ENCODE assay signal across 24 mouse cellular contexts in the genomic region with DNA sequence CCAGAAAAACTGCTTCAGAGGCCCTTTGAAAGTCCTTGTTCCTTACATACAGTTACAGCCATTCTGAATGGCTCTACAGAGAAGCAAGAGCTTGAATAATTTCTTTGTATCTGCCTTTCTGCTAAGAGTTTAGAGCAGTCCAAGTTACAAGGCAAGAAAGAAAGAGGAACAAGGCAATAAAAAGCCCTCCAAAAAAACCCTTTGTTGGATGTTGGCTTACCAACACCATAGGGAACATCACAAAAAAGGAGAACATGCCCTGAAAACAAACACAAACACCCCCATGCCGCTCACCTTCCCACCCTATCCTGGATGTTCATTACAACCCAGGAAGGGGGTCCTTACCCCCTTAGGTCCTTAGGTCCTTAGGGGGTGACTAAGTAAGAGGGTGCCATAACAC.
DNase-seq lines count a peak whose midpoint lies in the region; ATAC-seq lines count a peak whose summit lies in the region.
"Had no signal": no experiment of that assay in that cellular context is flagged by ENCODE, and none has a peak within 500 bp of the region (broad histone marks: within the 10 kb centered on the region; RNA-seq: fewer than 3 reads in every experiment).

No protein-coding gene starts in this region.

- H3K4me3 ChIP-seq in neural tube, embryonic 15.5 days (replicated peaks), result no peak overlapping the region
- H3K4me3 ChIP-seq: embryonic facial prominence, embryonic 12.5 days; forebrain, embryonic 13.5 days; forebrain, embryonic 15.5 days had no signal

- DNase-seq in adipocyte (ENCODE audit: low spot score), result no peak
- no peak for DNase-seq in adrenal gland, postnatal 25 days
- DNase-seq: adrenal gland, adult 2 months; adrenal gland, postnatal 10 days; adrenal gland, postnatal 36 days; B cell, adult 2 months; cerebellum, adult 11-12 months; cerebellum, adult 2 months; cerebellum, adult 9-10 months; cerebellum, postnatal 10 days; cerebellum, postnatal 25 days; embryo, embryonic 11 days; forebrain, postnatal 0 days had no signal

- no peaks in the 10 kb centered on the region for H3K27me3 ChIP-seq in neural tube, embryonic 15.5 days (replicated peaks)
- H3K27me3 ChIP-seq: CH12.LX; embryonic facial prominence, embryonic 12.5 days; forebrain, embryonic 13.5 days; forebrain, embryonic 15.5 days; Patski had no signal

- no peaks in the 10 kb centered on the region for H3K4me1 ChIP-seq in neural tube, embryonic 15.5 days
- H3K4me1 ChIP-seq: embryonic facial prominence, embryonic 12.5 days; forebrain, embryonic 13.5 days; forebrain, embryonic 15.5 days had no signal

- H3K36me3 ChIP-seq in neural tube, embryonic 15.5 days, result no peaks in the 10 kb centered on the region
- H3K36me3 ChIP-seq: embryonic facial prominence, embryonic 12.5 days; forebrain, embryonic 15.5 days; G1E had no signal

- 67% methylated on average over 1 of the region's 1 CpGs for WGBS in neural tube, embryonic 15.5 days

- no peak overlapping the region for H3K4me2 ChIP-seq in neural tube, embryonic 15.5 days
- H3K4me2 ChIP-seq: embryonic facial prominence, embryonic 12.5 days; forebrain, embryonic 13.5 days; forebrain, embryonic 15.5 days had no signal

- peak; percentile 61 for ATAC-seq in common myeloid progenitor, adult 5-6 weeks (replicated peaks; ENCODE audit: low read depth, poor library complexity, severe bottlenecking)
- peak; percentile 60 for ATAC-seq in megakaryocyte, adult 5-6 weeks (ENCODE audit: poor library complexity, severe bottlenecking)
- ATAC-seq in neural tube, embryonic 15.5 days (ENCODE audit: low FRiP score), result no peak
- ATAC-seq: activated CD4-positive, CD25-positive, alpha-beta regulatory T cell, adult 4 months; CD4-positive, CD25-positive, alpha-beta regulatory T cell, adult 4 months; forebrain, embryonic 13.5 days; forebrain, embryonic 15.5 days; forebrain, postnatal 0 days; Patski had no signal

- no peak overlapping the region for H3K9ac ChIP-seq in neural tube, embryonic 15.5 days (replicated peaks)
- H3K9ac ChIP-seq: embryonic facial prominence, embryonic 12.5 days; forebrain, embryonic 13.5 days; forebrain, embryonic 15.5 days; forebrain, postnatal 0 days had no signal

- no peaks in the 10 kb centered on the region for H3K9me3 ChIP-seq in neural tube, embryonic 15.5 days (replicated peaks)
- H3K9me3 ChIP-seq: embryonic facial prominence, embryonic 12.5 days; forebrain, embryonic 13.5 days; forebrain, embryonic 15.5 days had no signal

- no peak overlapping the region for H3K27ac ChIP-seq in neural tube, embryonic 15.5 days (replicated peaks)
- H3K27ac ChIP-seq: embryonic facial prominence, embryonic 12.5 days; forebrain, embryonic 13.5 days; forebrain, embryonic 15.5 days had no signal
